Mouse (Mus musculus) lung, postnatal 0 days (tissue): Measurements from ENCODE around the gene Rgs10.

Experiments used
- CTCF ChIP-seq: IDR thresholded peaks from 2 replicates; pipeline ENCODE4 v1.5.1; 2016; ENCODE audit warnings: antibody characterized with exemption, mild to moderate bottlenecking
- EP300 ChIP-seq: IDR thresholded peaks from 2 replicates; pipeline ENCODE4 v1.6.1; 2016; ENCODE audit warnings: antibody characterized with exemption, mild to moderate bottlenecking, control low read depth

- no peak for TF ChIP-seq CTCF
- TF ChIP-seq EP300: no peak
These were observed 42.3 kb upstream of the Rgs10 start for GRCm38 (mm10) chr7:128460865-128461228.
